ENCODE assay signal across 22 mouse cellular contexts in genomic region chr4:111349965-111350364, GRCm38 (mm10).
A peak's percentile ranks its signal among the peaks of the same experiment; 100 is the strongest.
DNase-seq lines count a peak whose midpoint lies in the region; ATAC-seq and TF ChIP-seq lines count a peak whose summit lies in the region.
"Had no signal": no experiment of that assay in that cellular context is flagged by ENCODE, and none has a peak within 500 bp of the region (broad histone marks: within the 10 kb centered on the region; RNA-seq: fewer than 3 reads in every experiment).

No protein-coding gene starts in this region.

- WGBS in embryonic facial prominence, embryonic 12.5 days = 42% methylated on average over 4 of the region's 4 CpGs
- WGBS in forebrain, embryonic 15.5 days = 6% methylated on average over 4 of the region's 4 CpGs
- WGBS in kidney, embryonic 14.5 days = 61% methylated on average over 4 of the region's 4 CpGs

- H3K9ac ChIP-seq in embryonic facial prominence, embryonic 12.5 days = no peak overlapping the region
- H3K9ac ChIP-seq in forebrain, embryonic 15.5 days (replicated peaks) = no peak overlapping the region
- H3K9ac ChIP-seq in kidney, embryonic 14.5 days (ENCODE audit: low read depth, low read length) = no peak overlapping the region
- H3K9ac ChIP-seq: heart, embryonic 15.5 days; limb, embryonic 15.5 days; liver, embryonic 15.5 days; midbrain, embryonic 12.5 days had no signal

- H3K36me3 ChIP-seq in embryonic facial prominence, embryonic 12.5 days = no peaks in the 10 kb centered on the region
- H3K36me3 ChIP-seq in forebrain, embryonic 15.5 days = no peaks in the 10 kb centered on the region
- no peaks in the 10 kb centered on the region for H3K36me3 ChIP-seq in kidney, embryonic 14.5 days (ENCODE audit: control insufficient read depth, insufficient read depth, low read length)
- H3K36me3 ChIP-seq: heart, embryonic 15.5 days; limb, embryonic 15.5 days; liver, embryonic 15.5 days; midbrain, embryonic 12.5 days had no signal

- no peaks in the 10 kb centered on the region for H3K27me3 ChIP-seq in embryonic facial prominence, embryonic 12.5 days
- no peaks in the 10 kb centered on the region for H3K27me3 ChIP-seq in forebrain, embryonic 15.5 days
- no peaks in the 10 kb centered on the region for H3K27me3 ChIP-seq in kidney, embryonic 14.5 days (ENCODE audit: control insufficient read depth, insufficient read depth, low read length)
- H3K27me3 ChIP-seq: heart, embryonic 15.5 days; limb, embryonic 15.5 days; liver, embryonic 15.5 days; midbrain, embryonic 12.5 days had no signal

- H3K4me2 ChIP-seq in embryonic facial prominence, embryonic 12.5 days (replicated peaks) = no peak overlapping the region
- H3K4me2 ChIP-seq in forebrain, embryonic 15.5 days (replicated peaks) = no peak overlapping the region
- no peak overlapping the region for H3K4me2 ChIP-seq in kidney, embryonic 14.5 days (replicated peaks; ENCODE audit: low read depth, low read length)
- H3K4me2 ChIP-seq: heart, embryonic 15.5 days; limb, embryonic 15.5 days; liver, embryonic 15.5 days; midbrain, embryonic 12.5 days had no signal

- TF ChIP-seq POLR2A in brain, embryonic 14.5 days (IDR thresholded peaks at IDR 0.05; ENCODE audit: borderline replicate concordance, extremely low read depth, insufficient read depth, insufficient read length, poor library complexity, severe bottlenecking) = no peak

- no peak for TF ChIP-seq CTCF in brain, embryonic 14.5 days (IDR thresholded peaks at IDR 0.05; ENCODE audit: borderline replicate concordance, extremely low read depth, insufficient read depth, insufficient read length)

- peaks cover 11% of the 10 kb centered on the region; the same call in 1 of the 2 replicates for H3K4me1 ChIP-seq in embryonic facial prominence, embryonic 12.5 days
- peaks cover 7% of the 10 kb centered on the region; the same call in 1 of the 2 replicates for H3K4me1 ChIP-seq in forebrain, embryonic 15.5 days
- H3K4me1 ChIP-seq in kidney, embryonic 14.5 days (ENCODE audit: control insufficient read depth, insufficient read depth, low read length) = no peaks in the 10 kb centered on the region
- H3K4me1 ChIP-seq: liver, embryonic 15.5 days had no signal

- 0 out of 2 replicates have a peak, but pooled peaks have one; percentile 10 for ATAC-seq in embryonic facial prominence, embryonic 12.5 days (ENCODE audit: insufficient number of reproducible peaks, insufficient read depth, low FRiP score, low TSS enrichment)
- ATAC-seq in forebrain, embryonic 15.5 days (replicated peaks) = 0 out of 2 replicates have a peak, but pooled peaks have one; percentile 55
- no peak for ATAC-seq in kidney, embryonic 14.5 days (ENCODE audit: low FRiP score, low TSS enrichment)
- ATAC-seq: hindbrain, embryonic 16.5 days; intestine, postnatal 0 days; lung, postnatal 0 days had no signal

- H3K9me3 ChIP-seq in embryonic facial prominence, embryonic 12.5 days = no peaks in the 10 kb centered on the region
- H3K9me3 ChIP-seq in forebrain, embryonic 15.5 days = no peaks in the 10 kb centered on the region
- H3K9me3 ChIP-seq in kidney, embryonic 14.5 days (ENCODE audit: control insufficient read depth, low read length) = no peaks in the 10 kb centered on the region
- H3K9me3 ChIP-seq: heart, embryonic 15.5 days; limb, embryonic 15.5 days; liver, embryonic 15.5 days; midbrain, embryonic 12.5 days had no signal

- no peak overlapping the region for H3K4me3 ChIP-seq in embryonic facial prominence, embryonic 12.5 days
- H3K4me3 ChIP-seq in forebrain, embryonic 15.5 days = no peak overlapping the region
- H3K4me3 ChIP-seq in kidney, embryonic 14.5 days (ENCODE audit: low read length) = no peak overlapping the region
- H3K4me3 ChIP-seq: heart, adult 2 months; heart, embryonic 15.5 days; limb, embryonic 15.5 days; liver, embryonic 15.5 days; midbrain, embryonic 12.5 days; myocyte had no signal

- DNase-seq in Muller cell, postnatal 12 days (ENCODE audit: inconsistent ontology term) = peak; percentile 31
- DNase-seq in brain, embryonic 14.5 days (ENCODE audit: low read depth) = peak; percentile 62
- no peak for DNase-seq in gastrocnemius, postnatal 25 days
- no peak for DNase-seq in c-Kit-positive CD71-positive TER-119-positive erythroid progenitor cells, embryonic 14.5 days (ENCODE audit: low spot score)
- DNase-seq: adrenal gland, postnatal 10 days; cerebellum, adult 11 months; cerebellum, postnatal 25 days; gastrocnemius, postnatal 10 days; heart, adult 2 months; heart, postnatal 4 days; right cerebral cortex, postnatal 4 days had no signal

- no peak overlapping the region for H3K27ac ChIP-seq in embryonic facial prominence, embryonic 12.5 days
- no peak overlapping the region for H3K27ac ChIP-seq in forebrain, embryonic 15.5 days (replicated peaks)
- H3K27ac ChIP-seq in kidney, embryonic 14.5 days (ENCODE audit: low read depth, low read length) = no peak overlapping the region
- H3K27ac ChIP-seq: heart, adult 2 months; heart, embryonic 15.5 days; limb, embryonic 15.5 days; liver, embryonic 15.5 days; midbrain, embryonic 12.5 days had no signal

Comparison
In these comparisons a context has a peak if more than half of its experiments do, and no peak if none do; other contexts are left out.
1. DNase-seq: peak in Muller cell, postnatal 12 days (single experiment) and brain, embryonic 14.5 days (single experiment); none in gastrocnemius, postnatal 25 days (single experiment) and c-Kit-positive CD71-positive TER-119-positive erythroid progenitor cells, embryonic 14.5 days (single experiment).